Mouse (Mus musculus): Measurements from ENCODE around the gene 4930402H24Rik.

The 4930402H24Rik gene

DNA sequence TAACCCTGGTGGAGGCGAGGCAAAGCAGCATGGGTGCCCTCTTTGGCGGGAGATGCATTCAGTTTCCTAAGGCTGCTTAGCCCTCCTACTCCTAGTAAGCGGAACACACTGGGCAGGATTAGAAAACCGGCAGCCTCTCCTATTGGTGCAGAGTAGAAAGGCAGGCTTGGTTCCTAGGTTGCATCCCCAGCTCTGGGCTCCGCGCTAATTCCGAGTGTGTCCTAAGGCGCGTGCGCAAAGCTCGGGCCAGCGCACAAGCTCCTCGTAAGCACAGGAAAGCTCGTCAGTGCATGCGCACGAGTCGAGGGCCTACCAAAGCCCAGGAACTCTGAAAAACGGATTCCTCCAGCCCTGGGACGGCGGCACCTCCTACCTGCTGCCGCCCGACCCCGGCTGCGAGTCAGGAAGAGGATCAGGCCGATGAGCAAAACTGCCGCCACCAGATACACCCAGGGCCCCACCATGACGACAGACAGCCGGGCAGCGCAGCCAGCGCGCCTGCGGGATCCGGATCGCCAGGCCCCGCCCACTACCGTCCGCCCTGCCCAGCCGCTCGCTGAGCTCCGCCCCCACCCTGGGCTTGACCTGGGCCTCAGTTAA lies 242.0 kb downstream of the 4930402H24Rik start, which contains the start of gene Ddrgk1:
Gene Ddrgk1, minus strand, starts transcription at position 558 of the 600 bp plus-strand sequence.
- DNase-seq (ENCODE audit: low spot score in 2 of 2) = peak; percentile 96

GRCm38 (mm10) chr2:130663342-130663741 lies 242.9 kb downstream of the 4930402H24Rik start:
- DNase-seq (ENCODE audit: low spot score in 2 of 2) = no peak

GRCm38 (mm10) chr2:130658530-130658929 lies 247.7 kb downstream of the 4930402H24Rik start:
- no peak for DNase-seq (ENCODE audit: low spot score in 2 of 2)

GRCm38 (mm10) chr2:130657541-130657940 lies 248.7 kb downstream of the 4930402H24Rik start:
- DNase-seq (ENCODE audit: low spot score in 2 of 2) = peak; percentile 88

GRCm38 (mm10) chr2:130656536-130656935 lies 249.7 kb downstream of the 4930402H24Rik start:
- peak; percentile 69 to 83 for DNase-seq (ENCODE audit: low spot score in 2 of 2)
